Mouse (Mus musculus) cerebellum, postnatal 10 days (tissue): Measurements from ENCODE around the gene Gatb.
"Not testable (repeated sequence)": the region's sequence is repeated elsewhere in the genome, so short reads cannot be mapped to it uniquely, and the experiment has no call there.

ENCODE experiments used
- DNase-seq, 2 experiments: peaks; one replicate each; pipeline ENCODE4 v3.0.0; 2021; ENCODE audit warnings: mixed read lengths in 2 of 2

The Gatb gene

DNA sequence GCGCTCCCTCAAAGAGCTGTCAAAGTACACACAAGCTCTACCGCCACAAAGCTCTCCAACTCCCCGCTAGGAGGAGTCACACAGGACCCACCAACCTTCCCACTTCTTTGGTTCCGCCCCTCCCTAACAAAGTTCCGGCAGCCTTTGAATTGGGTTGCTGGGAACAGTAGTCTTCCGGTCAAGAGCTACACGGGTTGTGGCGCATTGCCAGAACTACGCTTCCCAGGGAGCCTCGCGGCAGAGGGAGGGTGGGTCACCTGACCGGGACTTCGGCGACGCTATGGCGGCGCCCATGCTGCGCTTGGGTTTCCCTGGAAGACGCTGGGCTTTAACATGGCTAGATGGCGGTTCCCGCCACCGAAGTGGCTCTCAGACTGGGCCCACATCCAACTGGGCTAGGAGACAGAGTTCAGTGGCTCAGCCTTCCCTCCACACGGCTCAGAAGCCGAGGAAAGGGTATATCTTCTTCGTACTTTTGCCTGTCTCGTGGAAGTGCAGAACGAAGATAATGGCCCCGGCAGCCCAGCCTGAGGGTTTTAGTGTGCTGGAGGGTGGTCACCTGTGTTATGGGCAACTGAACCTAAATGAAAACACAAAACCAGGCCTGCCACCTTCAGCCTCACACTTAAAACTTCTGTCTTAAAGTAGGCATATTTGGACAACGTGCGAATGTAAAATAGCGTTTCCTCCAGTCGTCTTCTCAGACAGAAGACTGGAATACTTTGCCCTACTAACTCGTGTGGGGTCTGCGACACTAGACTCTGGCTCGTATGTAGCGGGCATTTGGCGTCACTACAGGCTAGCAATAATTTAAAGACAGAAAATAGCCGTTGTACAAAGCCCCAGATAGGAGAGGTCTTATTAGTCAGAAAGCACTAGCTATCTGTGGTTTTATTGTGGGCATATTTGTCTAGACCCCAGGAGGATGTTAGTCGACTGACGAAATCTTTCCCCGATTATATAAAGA lies at the start of gene Gatb:
TSS of gene Gatb (plus strand) at position 256 of the 967 bp plus-strand sequence.
- DNase-seq = peak; percentile 100

GRCm38 (mm10) chr3:85530601-85531161 lies 43.2 kb upstream of the Gatb start:
- DNase-seq = no peak

DNA sequence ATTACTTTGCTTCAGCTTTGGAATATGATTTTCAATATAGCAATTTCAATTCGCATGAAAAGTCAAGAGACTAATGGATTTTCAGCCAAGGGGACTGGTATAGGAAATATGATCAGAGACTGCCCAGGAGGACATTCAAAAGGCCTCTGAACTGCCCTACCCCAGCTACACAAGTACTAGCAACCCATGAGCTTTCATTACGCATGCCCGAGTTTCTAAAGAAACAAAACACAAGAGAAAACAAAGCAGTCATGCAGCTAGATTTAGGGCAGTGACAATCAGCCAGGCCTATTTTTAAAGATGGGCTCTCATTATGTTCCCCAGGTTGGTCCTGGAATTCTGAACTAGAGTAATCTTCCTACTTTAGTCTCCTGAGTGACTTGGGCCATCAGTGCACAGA lies 41.5 kb upstream of the Gatb start:
- no peak for DNase-seq

DNA sequence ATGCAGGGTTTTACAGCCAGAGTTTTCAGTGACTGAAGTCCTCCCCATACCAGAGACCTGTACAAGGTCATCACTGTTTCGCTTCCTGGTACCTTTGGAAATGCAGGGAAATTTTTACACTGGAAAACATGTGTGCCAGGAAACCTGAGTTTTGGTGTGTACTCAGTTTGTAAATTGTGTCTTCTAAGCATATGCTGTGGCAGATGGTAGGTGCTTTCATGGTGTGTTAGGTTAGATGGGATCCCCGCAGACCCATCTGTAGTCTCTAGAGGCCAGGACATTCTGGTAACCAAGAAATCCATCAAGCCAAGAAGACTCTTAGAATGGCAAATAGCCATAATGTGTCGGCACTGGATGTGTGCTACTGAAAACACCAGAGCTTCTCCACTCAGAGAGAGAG lies 38.9 kb upstream of the Gatb start:
- peak; percentile 36 to 39 for DNase-seq

- no peak for DNase-seq
These were observed 38.0 kb upstream of the Gatb start for GRCm38 (mm10) chr3:85535621-85536520.

- DNase-seq = no peak
These were observed 31.2 kb upstream of the Gatb start for GRCm38 (mm10) chr3:85542765-85543164.

GRCm38 (mm10) chr3:85543652-85544051 lies 30.3 kb upstream of the Gatb start:
- peak; percentile 35 to 53 for DNase-seq

GRCm38 (mm10) chr3:85550312-85550711 lies 23.6 kb upstream of the Gatb start:
- no peak for DNase-seq

DNA sequence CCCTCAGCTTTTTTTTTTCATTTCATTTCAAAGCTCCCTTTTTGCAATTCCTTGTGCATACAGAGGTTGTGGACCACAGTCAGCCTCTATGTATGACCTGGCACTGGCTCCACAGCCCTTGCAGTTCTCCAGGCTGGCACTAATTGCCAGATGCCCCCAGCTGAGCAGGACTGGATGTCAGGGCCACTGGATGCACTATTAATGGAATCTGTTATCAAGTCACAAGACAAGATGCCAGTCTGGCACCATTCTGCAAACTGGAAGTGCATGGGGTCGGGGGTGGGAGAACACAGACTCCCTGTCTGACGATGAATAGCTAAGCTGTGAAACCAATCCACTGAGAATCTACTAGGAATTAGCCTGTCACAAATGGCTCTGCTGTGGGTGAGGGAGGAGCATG lies 22.6 kb upstream of the Gatb start:
- DNase-seq = peak; percentile 47 to 68

GRCm38 (mm10) chr3:85553731-85554277 lies 20.1 kb upstream of the Gatb start:
- DNase-seq = no peak

GRCm38 (mm10) chr3:85564603-85565002 lies 9.3 kb upstream of the Gatb start:
- no peak for DNase-seq

- DNase-seq = peak; percentile 82 to 91
These were observed 2.6 kb upstream of the Gatb start for GRCm38 (mm10) chr3:85571276-85571675.

- not testable (repeated sequence) for DNase-seq
These were observed 1.4 kb upstream of the Gatb start for GRCm38 (mm10) chr3:85572502-85572901.

GRCm38 (mm10) chr3:85573216-85573863 lies 579 bp upstream of the Gatb start:
- no peak for DNase-seq

GRCm38 (mm10) chr3:85582726-85583125 lies 8.8 kb downstream of the Gatb start:
- peak; percentile 63 to 65 for DNase-seq

- no peak for DNase-seq
These were observed 9.3 kb downstream of the Gatb start for GRCm38 (mm10) chr3:85583194-85583593.

GRCm38 (mm10) chr3:85584966-85585365 lies 11.0 kb downstream of the Gatb start:
- no peak for DNase-seq

DNA sequence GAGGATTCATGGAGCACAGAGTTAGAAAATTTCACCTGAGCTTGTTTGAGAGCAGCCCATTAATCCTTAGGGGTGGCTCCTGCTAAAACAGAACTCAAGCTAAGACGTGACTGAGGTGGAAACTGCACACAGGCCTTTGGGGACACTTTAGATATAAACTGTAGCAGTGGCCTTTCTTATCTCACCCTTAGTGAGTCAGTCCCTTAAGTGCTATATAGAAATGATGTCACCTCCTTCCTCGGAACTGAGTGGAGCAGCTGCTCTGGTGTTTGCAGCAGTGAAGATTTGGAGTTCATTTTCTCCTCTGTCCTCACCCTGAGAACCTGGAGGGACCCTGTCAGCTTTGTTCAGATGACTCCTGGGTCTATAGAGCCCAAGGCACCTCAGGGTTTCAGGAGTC lies 14.8 kb downstream of the Gatb start:
- DNase-seq = no peak

GRCm38 (mm10) chr3:85590090-85590754 lies 16.3 kb downstream of the Gatb start:
- peak; percentile 31 for DNase-seq

- no peak for DNase-seq
These were observed 18.1 kb downstream of the Gatb start for GRCm38 (mm10) chr3:85592067-85592466.

- no peak for DNase-seq
These were observed 18.8 kb downstream of the Gatb start for GRCm38 (mm10) chr3:85592640-85593252.
